In genomic region chr13:7066211-7066610, GRCm38 (mm10) we compare ENCODE assay signal across 20 mouse cellular contexts.
"Had no signal": no experiment of that assay in that cellular context is flagged by ENCODE, and none has a peak within 500 bp of the region (broad histone marks: within the 10 kb centered on the region; RNA-seq: fewer than 3 reads in every experiment).

No protein-coding gene starts in this region.

- H3K27ac ChIP-seq: liver, embryonic 13.5 days; liver, embryonic 15.5 days; lung, embryonic 15.5 days; macrophage; stomach, embryonic 15.5 days; stomach, postnatal 0 days had no signal

- H3K9ac ChIP-seq: liver, embryonic 13.5 days; liver, embryonic 15.5 days; liver, postnatal 0 days; lung, embryonic 15.5 days; stomach, embryonic 15.5 days had no signal

- DNase-seq: liver, embryonic 13.5 days; liver, postnatal 0 days; lung, adult 2 months; lung, postnatal 14 days; lung, postnatal 36 days; midbrain, embryonic 14.5 days; right cerebral cortex, postnatal 14 days; thymus, adult 2 months; thymus, postnatal 25 days; thymus, postnatal 4 days had no signal

- ATAC-seq: liver, postnatal 0 days; lung, postnatal 0 days; midbrain, embryonic 16.5 days had no signal

- H3K4me1 ChIP-seq: liver, embryonic 13.5 days; liver, embryonic 15.5 days; lung, embryonic 15.5 days; megakaryocyte, embryonic 14.5 days; stomach, embryonic 15.5 days had no signal

- H3K9me3 ChIP-seq: liver, embryonic 13.5 days; liver, embryonic 15.5 days; lung, embryonic 15.5 days; megakaryocyte, embryonic 14.5 days; stomach, embryonic 15.5 days had no signal

- H3K4me3 ChIP-seq: liver, embryonic 13.5 days; liver, embryonic 15.5 days; lung, embryonic 15.5 days; megakaryocyte, embryonic 14.5 days; stomach, embryonic 15.5 days had no signal

- H3K4me2 ChIP-seq: liver, embryonic 11.5 days; liver, embryonic 13.5 days; liver, embryonic 15.5 days; lung, embryonic 15.5 days; midbrain, embryonic 11.5 days; stomach, embryonic 15.5 days had no signal

- H3K36me3 ChIP-seq: liver, embryonic 13.5 days; liver, embryonic 15.5 days; lung, embryonic 15.5 days; stomach, embryonic 15.5 days had no signal

- H3K27me3 ChIP-seq: liver, embryonic 13.5 days; liver, embryonic 15.5 days; lung, embryonic 15.5 days; megakaryocyte, embryonic 14.5 days; stomach, embryonic 15.5 days had no signal
